Mouse (Mus musculus) olfactory bulb, adult 2 months (tissue): ENCODE data around the gene Cpne8.

Experiments used
- CTCF ChIP-seq: fragments of 200-500 bp; IDR thresholded peaks from 2 replicates; pipeline ENCODE4 v1.5.1; 2012; ENCODE audit warnings: low read depth, mild to moderate bottlenecking, low read length, moderate library complexity; ENCODE audit not compliant: insufficient read depth
- POLR2A ChIP-seq: fragments of 200-500 bp; IDR thresholded peaks from 2 replicates; pipeline ENCODE4 v1.6.1; 2012; ENCODE audit warnings: mild to moderate bottlenecking, low read depth, low read length, moderate library complexity; ENCODE audit not compliant: insufficient read depth

DNA sequence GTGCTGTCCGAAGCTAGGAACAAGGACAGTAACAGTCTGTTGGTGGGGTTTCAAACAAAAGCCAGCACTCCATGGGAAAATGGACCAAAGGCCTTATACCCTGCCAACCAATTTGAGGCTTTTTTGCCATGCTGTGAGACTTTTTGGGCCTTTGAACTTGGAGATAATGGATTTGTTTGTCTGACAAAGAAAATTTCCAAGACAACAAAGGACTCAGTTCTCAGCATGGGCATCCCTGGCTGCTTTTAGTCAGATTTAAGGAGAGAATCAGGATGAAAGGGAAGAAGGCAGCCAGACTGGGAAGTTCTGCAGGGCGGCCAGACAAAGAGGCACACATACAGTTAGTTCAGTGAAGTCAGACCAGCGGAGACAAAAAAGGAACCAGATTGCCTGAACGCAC lies 32.9 kb downstream of the Cpne8 start:
- TF ChIP-seq CTCF (no peak), POLR2A (no peak)
